ENCODE assay signal across 12 mouse cellular contexts in the genomic region with DNA sequence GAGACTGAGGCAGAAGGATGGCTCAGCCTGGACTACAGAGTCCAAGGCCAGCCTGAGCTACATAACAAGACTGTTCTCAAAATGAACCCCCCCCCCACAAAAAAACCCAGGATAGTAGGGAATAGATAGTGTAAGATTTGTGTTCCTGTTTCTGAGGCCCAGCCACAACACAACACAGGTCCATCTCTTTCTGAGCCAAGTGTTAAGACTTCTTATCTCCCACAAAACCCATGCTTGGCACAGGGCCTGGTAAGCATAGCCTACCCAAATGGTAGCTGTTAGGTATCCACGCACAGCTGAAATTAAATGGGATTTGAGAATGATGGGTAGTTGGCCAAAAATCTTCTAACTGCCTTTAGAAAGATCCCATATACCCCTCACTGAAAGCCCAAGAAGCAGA.
"Had no signal": no experiment of that assay in that cellular context is flagged by ENCODE, and none has a peak within 500 bp of the region (broad histone marks: within the 10 kb centered on the region; RNA-seq: fewer than 3 reads in every experiment).

No protein-coding gene starts in this region.

- H3K27me3 ChIP-seq: kidney, embryonic 15.5 days; lung, embryonic 15.5 days; midbrain, embryonic 13.5 days had no signal

- H3K27ac ChIP-seq: kidney, embryonic 15.5 days; left cerebral cortex, adult 2 months; limb, embryonic 10.5 days; lung, embryonic 15.5 days; macrophage; midbrain, embryonic 13.5 days had no signal

- H3K4me3 ChIP-seq: kidney, embryonic 15.5 days; left cerebral cortex, adult 2 months; limb, embryonic 10.5 days; lung, embryonic 15.5 days; midbrain, embryonic 13.5 days had no signal

- H3K9me3 ChIP-seq: kidney, embryonic 15.5 days; limb, embryonic 10.5 days; lung, embryonic 15.5 days; midbrain, embryonic 13.5 days had no signal

- DNase-seq: kidney, postnatal 14 days; lung, postnatal 14 days; spleen, adult 18-20 months; thymus, adult 2 months; thymus, postnatal 25 days had no signal

- H3K9ac ChIP-seq: kidney, embryonic 15.5 days; lung, embryonic 15.5 days; midbrain, embryonic 13.5 days had no signal

- H3K4me2 ChIP-seq: kidney, embryonic 15.5 days; liver, embryonic 11.5 days; lung, embryonic 15.5 days; midbrain, embryonic 13.5 days had no signal

- H3K4me1 ChIP-seq: kidney, embryonic 15.5 days; limb, embryonic 10.5 days; lung, embryonic 15.5 days; midbrain, embryonic 13.5 days had no signal

- ATAC-seq: midbrain, embryonic 13.5 days had no signal
